Mouse (Mus musculus) C2C12 (cell line): ENCODE measurements around the gene Slc22a15.

Experiments
- CEBPB ChIP-seq: IDR thresholded peaks from one replicate; pipeline ENCODE4 v1.6.1; 2011; ENCODE audit warnings: low read depth, mild to moderate bottlenecking, control low read depth, moderate library complexity
- CTCF ChIP-seq: IDR thresholded peaks from one replicate; pipeline ENCODE4 v1.5.1; 2011; ENCODE audit not compliant: control insufficient read depth, insufficient read depth, insufficient read length
- MAX ChIP-seq: IDR thresholded peaks from one replicate; pipeline ENCODE4 v1.6.1; 2011; ENCODE audit warnings: mild to moderate bottlenecking, control low read depth
- MYOD1 ChIP-seq: IDR thresholded peaks from one replicate; pipeline ENCODE4 v1.6.1; 2011; ENCODE audit warnings: low read depth; ENCODE audit not compliant: control insufficient read depth, insufficient read length
- MYOG ChIP-seq: IDR thresholded peaks from one replicate; pipeline ENCODE4 v1.6.1; 2011; ENCODE audit not compliant: control insufficient read depth, insufficient read length; ENCODE audit errors: extremely low read depth
- USF1 ChIP-seq: IDR thresholded peaks from one replicate; pipeline ENCODE4 v1.6.1; 2011; ENCODE audit warnings: low read depth, mild to moderate bottlenecking, control low read depth, moderate library complexity

- TF ChIP-seq CTCF, result no peak
- TF ChIP-seq MAX, result no peak
- no peak for TF ChIP-seq MYOD1
- TF ChIP-seq MYOG, result no peak
- TF ChIP-seq CEBPB, result no peak
- no peak for TF ChIP-seq USF1
Measured at GRCm38 (mm10) chr3:101851363-101851762, 72.9 kb downstream of the Slc22a15 start.
